Mouse (Mus musculus) midbrain, embryonic 14.5 days (tissue): ENCODE measurements at regions not wholly inside any gene's neighbourhood (a gene's known extent, or its start where the extent isn't known, plus 50 kb on each side); places are given as distances from the start of the nearest gene placed in this dataset.

Experiments
- ATAC-seq: fragments of 200-750 bp; cut with Nextera tagmentation; 2 replicates; pipeline ENCODE4 v1.8.0; 2017; ENCODE audit warnings: moderate number of reproducible peaks, moderate library complexity; ENCODE audit not compliant: low FRiP score, low TSS enrichment
- DNase-seq: peaks from one replicate; pipeline ENCODE4 v3.0.0-alpha.2; 2015
- H3K27ac ChIP-seq: fragments of 300-500 bp; sonication (generic); replicated peaks from 2 replicates; pipeline ENCODE4 v1.5.1; 2014; ENCODE audit warnings: mild to moderate bottlenecking, low read depth, low read length, moderate library complexity
- H3K27me3 ChIP-seq: fragments of 300-500 bp; sonication (generic); 2 replicates; pipeline ENCODE4 v1.6.1; 2014; ENCODE audit warnings: low read length, control low read depth, mixed read lengths; ENCODE audit not compliant: control insufficient read depth, insufficient read depth
- H3K36me3 ChIP-seq: fragments of 300-500 bp; sonication (generic); 2 replicates; pipeline ENCODE4 v1.6.1; 2014; ENCODE audit warnings: low read length, control low read depth; ENCODE audit not compliant: control insufficient read depth, insufficient read depth
- H3K4me1 ChIP-seq: fragments of 300-500 bp; sonication (generic); 2 replicates; pipeline ENCODE4 v1.6.1; 2014; ENCODE audit warnings: mild to moderate bottlenecking, antibody characterized with exemption, low read length, control low read depth; ENCODE audit not compliant: control insufficient read depth, insufficient read depth
- H3K4me2 ChIP-seq: fragments of 300-500 bp; sonication (generic); 2 replicates; pipeline ENCODE4 v1.6.1; 2014; ENCODE audit warnings: mild to moderate bottlenecking, low read length, moderate library complexity
- H3K4me3 ChIP-seq: fragments of 300-500 bp; sonication (generic); replicated peaks from 2 replicates; pipeline ENCODE4 v1.5.1; 2014; ENCODE audit warnings: low read depth, low read length
- H3K9ac ChIP-seq: fragments of 300-500 bp; sonication (generic); replicated peaks from 2 replicates; pipeline ENCODE4 v1.6.1; 2014; ENCODE audit warnings: mild to moderate bottlenecking, low read length, moderate library complexity
- H3K9me3 ChIP-seq: fragments of 300-500 bp; sonication (generic); 2 replicates; pipeline ENCODE4 v1.6.1; 2016; ENCODE audit warnings: low read length, control low read depth, mixed read lengths; ENCODE audit not compliant: control insufficient read depth
- WGBS: fragments of 180-500 bp; shearing (Covaris S2); extraction: QIAGEN DNeasy Blood & Tissue Kit; methylation state at CpG from one replicate; pipeline ENCODE4 v1.1.7; 2014; 5-methylcytosine and 5-hydroxymethylcytosine counted together

DNA sequence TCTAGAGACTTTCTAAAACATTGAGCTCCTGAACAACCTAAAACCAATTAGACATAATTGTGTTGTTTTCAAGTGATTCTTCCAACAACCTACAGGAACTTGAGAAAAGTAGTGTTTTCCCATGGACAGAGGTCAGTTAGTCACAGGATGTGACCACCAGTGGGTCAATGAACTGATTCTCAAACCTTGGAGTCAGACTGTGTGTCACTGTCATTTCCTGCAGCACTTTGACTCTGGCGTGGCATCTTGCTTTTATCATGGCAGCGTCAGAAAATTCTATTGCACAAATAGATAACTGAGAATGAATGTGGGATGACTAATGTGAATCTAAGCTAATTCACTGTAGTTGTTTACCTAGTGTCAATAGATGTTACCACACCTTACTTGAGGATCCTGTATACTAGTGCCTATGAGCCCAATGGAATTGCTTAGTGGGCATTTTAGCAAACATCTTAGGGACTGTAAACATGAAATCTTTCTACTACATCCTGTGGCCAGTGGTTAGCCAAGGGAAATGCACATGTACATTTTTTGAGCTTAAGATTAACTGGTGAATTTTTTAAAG lies 150.6 kb upstream of the Fam84a start:
- Histone ChIP-seq H3K4me2 (no peak overlapping the region), H3K9me3 (no peaks in the 10 kb centered on the region), H3K9ac (no peak overlapping the region), H3K4me3 (no peak overlapping the region), H3K27ac (no peak overlapping the region), H3K36me3 (no peaks in the 10 kb centered on the region), H3K27me3 (no peaks in the 10 kb centered on the region), H3K4me1 (no peaks in the 10 kb centered on the region)
- 92% methylated on average over 2 of the region's 2 CpGs for whole genome bisulfite sequencing
- no peak for ATAC-seq
- DNase-seq, result no peak

DNA sequence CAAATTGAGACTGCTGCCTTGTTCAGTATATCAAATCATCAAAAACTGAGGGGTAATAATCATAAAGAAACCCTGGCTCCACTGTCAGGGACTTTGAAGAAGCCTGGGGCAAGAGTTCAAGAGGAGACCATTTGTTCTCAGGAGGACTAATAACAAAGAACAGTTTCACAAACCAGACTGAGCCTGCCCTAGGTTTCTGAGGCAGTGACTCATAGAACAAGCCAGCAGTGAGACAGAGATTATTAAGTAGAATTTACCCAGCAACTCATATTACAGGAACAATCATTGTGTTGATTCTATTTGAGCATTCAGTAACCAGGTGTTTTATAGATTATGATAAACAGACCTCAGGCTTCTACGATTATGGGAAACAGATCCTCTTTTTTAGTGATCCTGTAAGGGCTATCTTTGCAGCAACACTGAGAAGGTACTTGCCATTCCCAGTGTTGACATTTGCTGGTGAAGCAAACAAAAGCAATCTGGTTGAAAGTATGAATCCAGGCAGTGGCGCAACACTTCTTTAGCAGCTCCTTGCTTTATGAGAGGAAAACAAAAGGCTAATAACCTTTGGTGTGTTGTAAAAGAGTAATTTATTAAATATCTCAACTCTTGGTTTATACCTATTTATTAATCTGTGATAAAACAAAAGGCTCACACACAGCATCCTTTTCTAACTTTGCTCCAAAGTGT lies 150.0 kb upstream of the Fam84a start:
- H3K4me1 ChIP-seq, result no peaks in the 10 kb centered on the region
- H3K9me3 ChIP-seq, result no peaks in the 10 kb centered on the region
- ATAC-seq, result no peak
- H3K36me3 ChIP-seq, result no peaks in the 10 kb centered on the region
- 85% methylated on average over 2 of the region's 2 CpGs for WGBS
- DNase-seq, result peak; percentile 7
- no peak overlapping the region for H3K27ac ChIP-seq
- H3K4me2 ChIP-seq, result no peak overlapping the region
- H3K27me3 ChIP-seq, result no peaks in the 10 kb centered on the region
- H3K4me3 ChIP-seq, result no peak overlapping the region
- H3K9ac ChIP-seq, result no peak overlapping the region

DNA sequence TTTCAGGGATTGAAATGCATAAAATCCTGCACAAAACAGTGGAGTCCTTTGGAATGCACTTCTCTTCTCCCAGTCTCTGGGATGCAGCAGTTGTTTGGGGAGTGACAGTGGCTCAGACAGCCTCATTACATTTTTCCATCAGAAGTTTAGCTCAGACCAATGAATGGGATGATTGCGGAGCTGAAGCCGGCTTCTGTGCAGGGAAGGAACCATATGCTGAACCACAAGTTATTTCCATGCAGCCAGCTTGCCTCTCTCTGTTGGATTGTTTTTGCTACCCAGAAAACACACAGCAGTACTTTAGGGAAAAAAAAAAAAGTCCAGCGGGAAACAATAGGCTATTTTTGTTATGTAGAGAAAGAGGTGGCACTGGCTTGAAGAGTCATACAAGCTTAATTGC lies 140.2 kb upstream of the Fam84a start:
- H3K4me1 ChIP-seq, result no peaks in the 10 kb centered on the region
- no peak overlapping the region for H3K27ac ChIP-seq
- DNase-seq (no peak), ATAC-seq (no peak)
- H3K9ac ChIP-seq, result no peak overlapping the region
- H3K9me3 ChIP-seq, result no peaks in the 10 kb centered on the region
- H3K4me3 ChIP-seq, result no peak overlapping the region
- no peaks in the 10 kb centered on the region for H3K36me3 ChIP-seq
- H3K27me3 ChIP-seq, result no peaks in the 10 kb centered on the region
- WGBS, result 74% methylated on average over 3 of the region's 3 CpGs
- H3K4me2 ChIP-seq, result no peak overlapping the region

DNA sequence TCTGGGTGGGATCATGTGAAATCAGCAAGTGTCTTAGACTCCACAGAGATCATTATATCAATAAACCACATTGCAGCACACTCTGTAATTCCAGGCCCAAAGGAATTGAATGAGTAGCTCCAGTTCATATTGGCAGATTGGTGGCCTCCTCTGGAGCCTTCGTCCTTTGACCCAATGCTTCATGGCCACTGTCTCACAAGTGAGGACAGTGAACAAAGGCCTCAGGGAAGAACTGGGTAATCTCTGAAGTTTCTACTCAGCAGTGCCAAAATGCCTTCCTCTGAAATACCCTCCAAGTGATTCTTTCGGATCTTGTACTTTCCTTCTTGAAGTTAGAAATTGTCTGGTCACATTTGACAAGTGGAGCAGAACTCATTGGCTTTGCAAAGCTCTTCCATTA lies 135.8 kb upstream of the Fam84a start:
- no peak for DNase-seq
- Histone ChIP-seq H3K27me3 (no peaks in the 10 kb centered on the region), H3K9ac (no peak overlapping the region), H3K4me1 (peaks cover 4% of the 10 kb centered on the region; the same call in 1 of the 2 replicates), H3K9me3 (no peaks in the 10 kb centered on the region), H3K4me3 (no peak overlapping the region), H3K36me3 (no peaks in the 10 kb centered on the region), H3K27ac (no peak overlapping the region), H3K4me2 (no peak overlapping the region)
- no peak for ATAC-seq
- WGBS, result 88% methylated on average over 2 of the region's 2 CpGs

DNA sequence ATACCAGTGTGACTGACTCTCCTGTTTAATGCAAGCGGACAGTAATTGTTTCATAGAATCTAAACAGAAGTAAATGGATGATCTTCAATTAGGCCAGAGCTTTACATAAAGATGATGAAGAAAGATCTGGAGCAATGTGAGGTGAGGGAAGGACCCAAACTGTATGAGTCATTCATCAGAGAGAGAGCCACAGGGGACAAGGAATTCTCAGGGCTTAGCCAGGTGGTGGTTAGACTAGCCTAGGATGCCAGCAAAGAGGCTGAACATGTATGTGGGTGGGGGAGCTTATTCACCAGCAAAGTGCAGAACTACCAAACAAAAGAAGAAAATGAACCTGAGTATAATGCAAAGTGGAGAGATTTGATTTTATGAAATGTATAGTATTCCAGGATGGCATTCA lies 134.8 kb upstream of the Fam84a start:
- DNase-seq (no peak), ATAC-seq (no peak)
- Histone ChIP-seq H3K27me3 (no peaks in the 10 kb centered on the region), H3K9me3 (no peaks in the 10 kb centered on the region), H3K4me1 (peaks cover 4% of the 10 kb centered on the region; the same call in 1 of the 2 replicates), H3K4me3 (no peak overlapping the region), H3K36me3 (no peaks in the 10 kb centered on the region), H3K27ac (no peak overlapping the region), H3K9ac (no peak overlapping the region), H3K4me2 (no peak overlapping the region)
- WGBS, result 95% methylated on average over 1 of the region's 1 CpGs

DNA sequence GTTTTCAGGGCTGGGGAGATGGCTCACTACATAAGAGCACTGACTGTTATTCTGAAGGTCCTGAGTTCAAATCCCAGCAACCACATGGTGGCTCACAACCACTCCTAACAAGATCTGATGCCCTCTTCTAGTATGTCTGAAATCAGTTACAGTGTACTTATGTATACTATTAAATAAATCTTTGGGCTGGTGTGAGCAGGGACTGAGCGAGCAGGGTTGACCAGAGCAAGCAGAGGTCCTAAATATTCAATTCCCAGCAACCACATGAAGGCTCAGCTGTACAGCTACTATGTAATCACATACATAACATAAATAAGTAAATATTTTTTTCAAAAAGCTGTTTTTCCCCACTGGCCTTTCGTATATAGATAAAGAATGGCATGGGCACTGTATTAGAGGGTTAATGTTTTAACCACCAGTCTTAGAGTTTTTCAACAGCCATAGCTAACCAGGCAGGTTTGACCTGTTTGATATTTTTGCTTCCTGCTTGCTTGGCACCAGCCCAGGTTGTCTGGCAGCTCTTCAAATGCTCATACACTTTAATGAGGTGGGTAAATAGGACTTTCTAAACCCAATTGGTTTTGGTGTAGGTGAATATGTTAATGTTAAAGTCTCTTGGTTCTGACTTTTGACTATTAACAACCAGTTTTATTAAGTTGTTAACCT lies 134.1 kb upstream of the Fam84a start:
- peak; percentile 15 for DNase-seq
- WGBS, result 84% methylated on average over 2 of the region's 2 CpGs

DNA sequence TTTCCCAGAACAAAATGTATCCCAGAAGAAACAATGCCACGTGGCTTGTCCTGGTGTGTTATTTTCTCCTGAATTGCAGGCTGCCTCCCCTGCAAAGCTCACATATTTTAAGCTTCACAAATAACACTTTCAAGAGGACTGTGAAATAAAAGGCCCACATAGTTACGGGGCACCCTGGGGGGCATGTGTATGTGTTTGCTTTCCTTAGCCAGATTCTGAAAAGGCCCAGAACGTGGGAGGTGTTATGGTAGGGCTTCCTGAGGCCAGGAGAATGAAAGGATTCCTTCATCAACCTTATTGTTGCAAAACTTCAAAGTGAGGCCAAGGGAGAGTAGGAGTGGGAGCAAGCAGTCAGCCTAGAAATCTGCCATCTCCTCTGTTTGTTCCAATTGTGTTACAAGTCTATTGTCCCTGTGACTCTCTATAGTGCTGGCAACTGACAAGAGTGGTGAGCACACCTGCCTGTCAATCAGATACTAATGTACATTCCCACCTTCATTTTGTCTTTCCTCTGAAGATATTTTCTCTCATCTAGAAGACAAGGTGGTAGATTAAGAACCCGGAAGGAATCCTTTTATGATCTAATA lies 131.3 kb upstream of the Fam84a start:
- no peak for ATAC-seq
- H3K4me2 ChIP-seq, result no peak overlapping the region
- H3K4me3 ChIP-seq, result no peak overlapping the region
- peak; percentile 23 for DNase-seq
- no peaks in the 10 kb centered on the region for H3K36me3 ChIP-seq
- no peaks in the 10 kb centered on the region for H3K9me3 ChIP-seq
- 32% methylated on average over 4 of the region's 4 CpGs for WGBS
- H3K4me1 ChIP-seq, result peaks cover 4% of the 10 kb centered on the region; the same call in 1 of the 2 replicates
- no peak overlapping the region for H3K9ac ChIP-seq
- no peaks in the 10 kb centered on the region for H3K27me3 ChIP-seq
- H3K27ac ChIP-seq, result no peak overlapping the region

More for the DNA sequence above, 134.1 kb upstream of the Fam84a start:
- H3K36me3 ChIP-seq, result no peaks in the 10 kb centered on the region
- H3K9ac ChIP-seq, result no peak overlapping the region
- no peak overlapping the region for H3K4me2 ChIP-seq
- peaks cover 4% of the 10 kb centered on the region; the same call in 1 of the 2 replicates for H3K4me1 ChIP-seq
- ATAC-seq, result no peak
- H3K27me3 ChIP-seq, result no peaks in the 10 kb centered on the region
- H3K9me3 ChIP-seq, result no peaks in the 10 kb centered on the region
- H3K27ac ChIP-seq, result no peak overlapping the region
- H3K4me3 ChIP-seq, result no peak overlapping the region

DNA sequence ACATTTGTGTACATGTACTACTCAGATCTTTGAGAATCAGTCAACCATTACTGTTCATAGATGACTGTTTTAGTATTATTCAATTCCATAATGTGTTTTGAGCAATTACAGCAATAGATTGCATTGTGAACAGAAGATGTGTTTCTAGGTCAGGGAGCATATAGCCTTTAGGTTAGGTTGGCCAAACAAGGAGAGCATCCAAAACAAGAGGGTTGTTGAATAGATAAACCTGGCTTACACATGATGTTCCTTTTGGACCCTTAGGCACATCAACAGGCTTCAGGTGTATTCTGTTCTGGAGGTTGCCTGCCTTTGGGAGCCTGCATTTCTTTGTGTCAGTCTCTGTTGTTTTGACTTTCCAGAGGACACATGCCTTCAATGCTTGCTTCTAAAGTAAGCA lies 123.4 kb upstream of the Fam84a start:
- no peak for DNase-seq
- no peak for ATAC-seq
- H3K36me3 ChIP-seq, result no peaks in the 10 kb centered on the region
- H3K9me3 ChIP-seq, result no peaks in the 10 kb centered on the region
- H3K4me1 ChIP-seq, result no peaks in the 10 kb centered on the region
- H3K27me3 ChIP-seq, result no peaks in the 10 kb centered on the region
- no peak overlapping the region for H3K27ac ChIP-seq
- H3K4me2 ChIP-seq, result no peak overlapping the region
- H3K9ac ChIP-seq, result no peak overlapping the region
- no peak overlapping the region for H3K4me3 ChIP-seq
